Mouse (Mus musculus) cerebellum, adult 11 months (tissue): ENCODE measurements around the gene Lypd8.
A peak's percentile ranks its signal among the peaks of the same experiment; 100 is the strongest.
"Not testable (repeated sequence)": the region's sequence is repeated elsewhere in the genome, so short reads cannot be mapped to it uniquely, and the experiment has no call there.

ENCODE experiments used
- DNase-seq: peaks from one replicate; pipeline ENCODE4 v3.0.0; 2022

The Lypd8 gene

DNA sequence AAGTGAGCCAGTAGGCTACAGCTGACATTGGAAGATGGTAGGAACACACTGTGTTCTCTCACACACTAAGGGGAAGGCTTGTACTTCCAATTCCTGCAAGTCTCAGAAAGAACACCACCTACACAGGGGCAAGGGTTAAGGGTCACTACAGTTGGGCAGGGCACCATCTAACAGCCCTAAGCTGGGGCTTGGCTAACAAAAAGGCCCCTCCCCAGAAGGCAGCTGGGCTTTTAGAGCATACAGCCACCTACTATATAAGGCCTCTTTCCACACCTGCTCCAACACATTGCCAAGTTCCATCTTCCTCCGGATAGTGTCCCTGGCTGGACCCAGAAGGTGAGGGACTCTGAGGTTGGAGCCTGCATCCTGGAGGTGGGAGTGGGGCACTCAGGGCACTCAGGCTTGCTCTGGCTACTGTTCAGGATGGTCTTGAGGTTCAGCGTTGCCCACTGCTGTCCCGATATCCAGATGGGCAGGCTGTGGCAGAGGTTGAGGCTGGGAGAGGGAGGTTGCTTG lies at the start of gene Lypd8:
Lypd8 (plus strand) TSS at position 281 of the 516 bp plus-strand sequence.
- no peak for DNase-seq

DNA sequence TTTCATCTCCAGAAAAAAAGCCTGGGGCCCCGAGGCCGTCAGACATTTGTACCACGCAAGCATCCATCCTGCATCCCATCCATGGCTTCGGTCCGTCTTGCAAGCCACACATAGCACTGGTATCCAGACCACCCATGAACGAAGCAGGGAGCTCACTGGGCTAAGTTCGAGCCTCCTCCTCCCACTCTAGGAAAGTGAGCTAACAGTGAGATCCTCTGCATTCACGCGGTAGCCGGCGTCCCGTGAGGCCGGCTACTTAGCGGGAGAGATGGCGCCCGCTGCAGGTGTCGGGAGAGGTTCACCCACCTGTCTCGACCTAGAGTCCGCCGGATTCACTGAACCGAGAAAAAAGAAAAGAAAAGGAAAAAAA lies 49.0 kb upstream of the Lypd8 start:
- DNase-seq, result no peak

DNA sequence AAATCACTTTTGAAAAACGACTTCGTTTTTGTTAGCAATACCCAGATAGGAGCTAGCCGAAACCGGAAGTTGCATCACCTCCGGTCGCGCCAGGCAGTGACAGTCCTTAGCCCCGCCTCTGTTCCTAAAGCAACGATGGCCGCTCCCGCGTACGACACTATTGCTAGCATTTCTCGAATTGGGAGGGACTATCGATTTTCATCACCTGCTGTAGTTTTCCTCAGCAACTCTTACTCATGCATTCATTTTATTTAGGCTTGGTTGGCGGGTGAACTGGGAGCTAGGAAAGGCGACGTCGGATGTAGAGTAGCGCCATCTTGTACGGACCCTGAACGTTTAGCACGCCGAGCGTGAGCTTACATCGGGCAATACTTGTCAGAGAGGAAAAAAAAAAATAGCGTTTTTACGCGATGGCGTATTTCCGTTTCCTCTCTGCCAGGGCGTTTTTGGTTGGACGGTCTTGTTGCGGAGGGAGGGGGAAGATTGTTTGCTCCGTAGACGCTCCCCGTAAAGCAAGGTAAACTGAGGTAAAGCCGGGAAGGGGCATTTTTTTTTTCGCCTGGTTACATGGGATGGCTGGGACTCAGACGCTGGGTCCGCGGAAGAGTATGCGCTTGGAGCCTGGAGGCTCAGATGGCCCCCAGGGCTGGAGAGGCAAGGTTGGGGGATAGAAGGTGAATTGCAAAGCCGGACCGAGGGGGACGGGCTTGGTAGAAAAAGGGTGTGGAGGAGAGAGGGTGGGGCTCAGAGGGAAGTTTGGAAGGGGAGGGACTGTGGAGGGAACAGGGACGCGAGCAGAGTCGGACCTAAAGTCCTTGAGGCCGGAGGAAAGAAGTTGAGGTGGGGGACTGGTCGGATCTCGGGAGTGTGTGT lies 48.3 kb upstream of the Lypd8 start, which contains the start of the genes Zfp672 and Sh3bp5l:
Zfp672 (minus strand) TSS at position 64 of the 873 bp plus-strand sequence.
Sh3bp5l (plus strand) TSS at position 449 of the 873 bp plus-strand sequence.
- DNase-seq, result peak; percentile 85

GRCm38 (mm10) chr11:58331149-58331495 lies 47.7 kb upstream of the Lypd8 start:
- peak; percentile 49 for DNase-seq

DNA sequence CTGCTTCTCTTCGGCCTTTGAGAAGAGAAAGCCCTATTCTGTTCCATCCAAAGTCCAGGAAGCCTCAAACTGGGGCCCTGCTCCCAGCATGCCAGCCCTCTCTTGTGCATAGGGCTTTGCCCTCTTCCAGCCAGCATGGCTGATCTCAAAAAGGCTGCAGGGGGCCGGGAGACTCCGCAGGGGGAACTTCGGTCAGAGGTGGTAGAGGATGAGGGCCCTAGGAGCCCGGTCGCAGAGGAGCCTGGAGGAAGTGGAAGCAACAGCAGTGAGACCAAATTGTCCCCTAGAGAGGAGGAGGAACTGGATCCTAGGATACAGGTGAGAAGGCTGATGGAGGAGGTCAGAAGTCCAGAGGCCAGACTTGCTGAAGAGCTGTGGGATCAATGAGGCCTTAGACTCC lies 47.3 kb upstream of the Lypd8 start:
- DNase-seq, result peak; percentile 37

- peak; percentile 28 for DNase-seq
Measured at GRCm38 (mm10) chr11:58334746-58335145, 44.1 kb upstream of the Lypd8 start.

- no peak for DNase-seq
Measured at GRCm38 (mm10) chr11:58346745-58347144, 32.1 kb upstream of the Lypd8 start.

- no peak for DNase-seq
Measured at GRCm38 (mm10) chr11:58350628-58351027, 28.2 kb upstream of the Lypd8 start.

DNA sequence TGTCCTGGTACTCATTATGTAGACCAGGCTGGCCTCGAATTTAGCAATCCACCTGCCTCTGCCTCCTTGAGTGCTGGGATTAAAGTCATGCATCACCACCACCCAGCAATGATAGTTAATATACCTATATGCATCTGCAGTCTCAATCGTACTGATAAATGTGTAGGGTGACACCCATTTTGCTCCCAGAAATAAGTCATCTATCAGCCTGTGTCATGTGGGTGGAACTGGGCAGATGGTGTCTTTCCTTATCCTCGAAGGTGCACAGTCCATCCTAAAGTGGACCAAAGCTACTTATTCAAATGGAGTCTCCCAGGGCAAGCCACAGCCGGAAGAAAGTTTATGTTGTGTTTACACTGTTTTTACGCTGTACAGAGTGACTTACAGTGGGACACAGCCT lies 27.7 kb upstream of the Lypd8 start:
- DNase-seq, result no peak

DNA sequence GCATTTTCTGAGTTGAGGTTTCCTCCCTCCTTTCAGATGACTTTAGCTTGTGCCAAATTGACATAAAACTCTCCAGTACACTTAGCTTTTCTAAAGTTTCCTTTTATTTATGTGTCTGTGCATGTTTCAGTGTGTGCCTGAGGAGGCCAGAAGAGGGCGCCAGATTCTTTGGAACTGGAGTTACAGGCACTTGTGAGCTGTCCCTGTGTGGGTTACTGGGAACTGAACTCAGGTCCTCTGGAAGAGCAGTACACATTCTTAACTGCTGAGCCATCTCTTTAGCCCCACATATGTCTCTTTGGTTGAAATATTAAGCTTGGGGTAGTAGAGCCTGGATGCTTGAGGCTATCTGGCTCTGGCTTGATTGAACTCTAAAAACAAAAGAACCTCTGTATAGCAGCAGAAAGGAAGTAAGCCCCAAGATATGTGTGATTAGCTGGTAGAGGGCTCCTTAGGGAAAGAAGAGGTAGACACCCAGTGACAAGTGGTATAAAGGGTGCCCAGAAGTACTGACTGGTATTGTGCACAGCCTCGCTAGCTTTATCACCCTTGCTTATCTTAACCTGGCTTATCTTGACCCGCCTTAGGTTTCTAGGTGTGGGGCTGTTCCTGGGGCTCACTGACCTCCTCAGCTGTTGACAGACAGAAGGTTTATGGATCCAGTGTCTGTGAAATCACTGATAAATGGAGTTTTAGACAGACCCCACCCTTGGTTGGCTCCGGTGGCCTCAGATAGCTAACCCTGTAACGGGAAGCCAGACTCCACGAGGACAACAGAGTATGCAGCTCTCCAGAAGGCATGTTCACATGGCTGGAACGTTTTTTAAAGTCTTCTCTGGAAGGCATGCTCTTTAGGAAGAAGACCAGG lies 25.9 kb upstream of the Lypd8 start:
- no peak for DNase-seq

DNA sequence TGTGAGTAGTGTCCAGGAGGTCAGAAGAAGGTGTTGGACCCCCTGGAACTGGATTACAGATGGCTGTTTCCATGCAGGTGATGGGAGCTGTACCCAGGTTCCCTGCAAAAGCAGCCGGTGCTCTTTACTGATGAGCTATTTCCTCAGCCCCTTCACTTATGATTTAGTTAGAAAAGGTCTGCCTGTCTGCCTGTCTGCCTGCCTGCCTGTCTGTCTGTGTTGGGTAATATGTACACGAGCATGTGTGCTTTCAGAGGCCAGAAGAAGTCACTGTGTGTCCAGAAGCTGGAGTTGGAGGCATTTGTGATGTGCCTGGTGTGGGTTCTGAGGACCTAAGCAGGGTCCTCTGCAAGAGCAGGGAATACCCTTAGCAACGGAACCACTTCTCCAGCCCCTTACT lies 25.1 kb upstream of the Lypd8 start:
- no peak for DNase-seq

- DNase-seq, result no peak
Measured at GRCm38 (mm10) chr11:58354476-58354875, 24.4 kb upstream of the Lypd8 start.

- no peak for DNase-seq
Measured at GRCm38 (mm10) chr11:58354927-58355326, 23.9 kb upstream of the Lypd8 start.

DNA sequence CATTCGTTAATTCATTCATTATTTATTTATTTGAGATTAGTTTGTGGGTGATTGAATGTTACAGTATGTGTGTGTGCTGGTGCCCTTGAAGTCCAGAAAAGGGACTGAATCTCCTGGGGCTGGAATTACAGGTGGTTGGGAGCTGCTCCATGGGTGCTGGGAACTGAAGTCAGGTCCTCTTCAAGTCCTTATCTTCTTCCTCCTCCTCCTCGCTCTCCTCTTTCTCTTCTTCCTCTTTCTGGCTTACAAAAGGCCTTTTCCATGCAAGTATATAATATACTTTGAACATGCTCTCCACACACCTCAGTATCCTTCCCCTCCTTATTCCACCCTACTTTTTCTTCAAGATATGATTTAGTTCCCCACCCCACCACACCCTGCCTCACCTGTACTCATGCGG lies 21.8 kb upstream of the Lypd8 start:
- DNase-seq, result no peak

GRCm38 (mm10) chr11:58357844-58358534 lies 20.9 kb upstream of the Lypd8 start:
- DNase-seq, result no peak

DNA sequence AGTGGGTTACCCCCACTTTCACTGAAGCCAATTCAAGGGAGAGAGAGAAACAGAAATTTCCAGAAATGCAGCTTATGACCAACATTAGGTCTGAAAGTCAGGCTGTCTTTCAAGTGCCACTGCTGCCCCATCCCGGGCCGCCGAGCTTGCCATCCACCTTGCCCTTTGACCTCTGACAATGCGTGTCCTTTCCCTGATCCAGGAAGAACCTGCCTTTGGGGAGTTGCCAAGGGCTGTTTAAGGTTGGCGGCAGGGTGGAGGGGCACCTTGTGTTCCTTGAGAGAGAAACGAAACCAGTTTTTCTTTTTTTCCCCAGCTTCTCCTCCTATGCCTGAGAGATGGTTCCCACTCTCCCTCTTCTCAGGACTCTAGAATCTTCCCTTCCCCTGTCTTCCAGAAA lies 16.3 kb upstream of the Lypd8 start:
- DNase-seq, result not testable (repeated sequence)

DNA sequence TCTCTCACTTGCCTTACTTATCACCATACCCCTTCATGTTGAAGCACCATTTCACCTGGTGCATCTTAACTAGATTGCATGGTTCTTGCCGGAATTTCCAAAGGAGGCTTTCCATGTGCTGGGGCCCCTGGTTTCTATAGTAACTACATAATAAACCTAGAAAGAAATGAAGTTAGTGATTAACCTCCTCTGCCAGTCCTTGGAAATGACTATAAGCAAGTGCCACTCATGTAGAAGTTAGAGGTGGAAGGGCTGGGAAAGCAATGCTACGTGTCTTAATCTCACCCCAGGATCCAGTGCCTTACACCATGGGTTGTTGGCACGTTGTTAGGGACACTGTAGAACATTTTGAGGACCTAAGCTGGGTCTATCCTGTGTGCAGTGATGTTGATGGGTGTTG lies 14.4 kb upstream of the Lypd8 start:
- DNase-seq, result no peak

DNA sequence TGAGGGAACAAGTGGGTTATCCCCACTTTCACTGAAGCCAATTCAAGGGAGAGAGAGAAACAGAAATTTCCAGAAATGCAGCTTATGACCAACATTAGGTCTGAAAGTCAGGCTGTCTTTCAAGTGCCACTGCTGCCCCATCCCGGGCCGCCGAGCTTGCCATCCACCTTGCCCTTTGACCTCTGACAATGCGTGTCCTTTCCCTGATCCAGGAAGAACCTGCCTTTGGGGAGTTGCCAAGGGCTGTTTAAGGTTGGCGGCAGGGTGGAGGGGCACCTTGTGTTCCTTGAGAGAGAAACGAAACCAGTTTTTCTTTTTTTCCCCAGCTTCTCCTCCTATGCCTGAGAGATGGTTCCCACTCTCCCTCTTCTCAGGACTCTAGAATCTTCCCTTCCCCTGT lies 12.7 kb upstream of the Lypd8 start:
- not testable (repeated sequence) for DNase-seq

GRCm38 (mm10) chr11:58377273-58377672 lies 1.6 kb upstream of the Lypd8 start:
- DNase-seq, result no peak

DNA sequence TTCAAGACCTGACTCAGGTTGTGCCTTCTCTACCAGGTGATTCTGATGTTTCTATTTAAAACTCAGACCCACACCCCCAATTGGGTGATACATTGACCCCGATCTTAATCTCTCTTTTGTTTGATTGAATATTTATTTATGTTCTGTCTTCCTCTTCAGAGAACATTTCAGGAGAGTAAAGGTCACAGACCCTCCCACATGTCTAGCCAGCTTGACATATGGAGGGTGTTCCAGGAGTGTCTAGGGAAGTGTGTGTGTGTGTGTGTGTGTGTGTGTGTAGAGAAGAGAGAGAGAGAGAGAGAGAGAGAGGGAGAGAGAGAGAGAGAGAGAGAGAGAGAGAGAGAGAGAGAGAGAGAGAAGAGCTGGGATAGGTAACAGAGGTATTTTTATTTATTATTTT lies 1.2 kb upstream of the Lypd8 start:
- no peak for DNase-seq

DNA sequence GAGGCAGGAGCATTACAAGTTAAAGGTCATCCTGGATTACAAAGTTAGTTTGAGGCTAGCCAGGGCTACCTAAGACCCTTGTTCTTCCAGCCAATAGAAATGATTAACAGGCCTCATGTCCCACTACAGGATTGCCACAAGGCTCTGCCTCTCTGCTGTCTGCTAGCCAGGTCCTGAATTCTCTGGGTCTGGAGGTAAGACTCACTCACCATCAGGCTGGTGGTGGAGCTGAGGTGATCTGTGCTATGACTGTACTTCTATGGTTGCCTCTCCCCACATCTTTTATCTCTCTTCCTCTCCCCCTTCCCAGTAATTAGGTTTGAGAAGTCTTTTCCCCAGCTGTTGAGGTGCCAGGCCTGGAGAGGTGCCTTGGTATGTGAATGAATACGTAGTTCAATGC lies 673 bp downstream of the Lypd8 start:
- no peak for DNase-seq

- no peak for DNase-seq
Measured at GRCm38 (mm10) chr11:58382471-58382870, 3.6 kb downstream of the Lypd8 start.
